Mouse (Mus musculus) lung, adult 2 months (tissue): ENCODE data around the gene Begain.

ENCODE experiments used
- CTCF ChIP-seq: fragments of 200-500 bp; IDR thresholded peaks from 2 replicates; pipeline ENCODE4 v1.5.1; 2011; ENCODE audit warnings: mild to moderate bottlenecking, low read length, control low read depth; ENCODE audit not compliant: insufficient read depth
- POLR2A ChIP-seq: fragments of 200-500 bp; IDR thresholded peaks from 2 replicates; pipeline ENCODE4 v1.6.1; 2011; ENCODE audit warnings: low read depth, mild to moderate bottlenecking, control low read depth, low read length, borderline replicate concordance; ENCODE audit errors: extremely low read depth

DNA sequence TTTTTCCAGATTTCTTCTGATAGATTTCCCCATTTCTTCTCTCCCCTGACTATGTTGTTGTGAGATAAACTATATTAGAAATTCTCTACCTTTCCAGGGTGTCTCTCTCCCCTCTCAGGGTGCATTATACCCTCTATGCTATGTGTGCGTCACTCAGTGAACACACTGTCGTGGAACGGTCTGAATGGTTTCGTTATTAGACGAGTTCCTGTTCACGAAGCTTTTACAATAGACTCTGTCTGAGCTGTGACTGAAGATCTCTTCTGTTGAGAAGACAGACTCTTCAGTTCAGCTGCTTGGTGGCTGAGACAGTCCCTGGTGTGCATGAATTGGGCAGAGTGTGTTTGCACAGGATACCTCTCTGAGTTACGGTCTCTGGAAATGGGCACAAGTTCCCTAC is 32.4 kb upstream of the Begain start:
- TF ChIP-seq CTCF (no peak), POLR2A (no peak)
